Mouse (Mus musculus) adrenal gland, postnatal 4 days (tissue): ENCODE results near the gene Ffar2. TPM values are rescaled to one million over a fixed set of nuclear protein-coding genes. Genes with fewer than 3 reads are reported as not detected.
"Not testable (repeated sequence)": the region's sequence is repeated elsewhere in the genome, so short reads cannot be mapped to it uniquely, and the experiment has no call there.

Experiments used
- DNase-seq, 2 experiments: peaks; one replicate each; pipeline ENCODE4 v3.0.0; 2021 to 2022; ENCODE audit warnings: low spot score in 2 of 2, mixed read lengths in 2 of 2
- long read RNA-seq, 2 experiments: library from polyadenylated mRNA; stranded (forward); transcript quantifications; one replicate each; pipeline ENCODE4 v2.0.0; 2021
- total RNA-seq, 2 experiments: library from RNA; stranded (reverse); gene quantifications; 2 replicates each; pipeline ENCODE4 v1.2.3; 2021

Ffar2 gene
- 1 to 10 TPM; 2.7 to 2.9 TPM for total RNA-seq
- long read RNA-seq, experiment 1, partial matches to known transcripts = 0 of 1 reads
- long read RNA-seq, experiment 1, other reads (novel, unspliced or antisense) = 1 of 1 reads
- long read RNA-seq, experiment 2, partial matches to known transcripts = 0 of 1 reads
- long read RNA-seq, experiment 2, other reads (novel, unspliced or antisense) = 0 of 1 reads

DNA sequence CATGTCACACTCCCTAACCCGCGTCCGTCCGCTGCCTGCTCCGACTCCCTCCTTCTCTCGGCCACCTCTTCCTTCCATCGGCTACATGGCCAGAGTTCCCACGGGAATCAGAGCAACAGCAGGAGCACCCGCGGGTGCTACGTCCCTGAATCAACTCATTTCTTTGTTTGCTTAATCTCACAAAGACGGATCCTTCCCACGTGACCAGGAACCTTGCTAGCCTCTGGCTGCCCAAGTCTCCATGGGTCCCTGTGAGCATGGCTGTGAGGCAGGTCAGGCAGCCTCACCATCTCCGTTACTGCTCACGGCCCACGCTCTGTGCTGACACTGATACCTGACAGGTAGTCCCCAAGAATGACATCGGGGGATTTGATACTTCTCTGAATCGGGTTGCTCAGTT is at the start of gene Ffar2:
TSS of gene Ffar2 (minus strand) at position 101 of the 400 bp plus-strand sequence.
- DNase-seq = no peak

GRCm38 (mm10) chr7:30873083-30873482 is 49.5 kb upstream of the Ffar2 start:
- DNase-seq = peak; percentile 30 to 63

DNA sequence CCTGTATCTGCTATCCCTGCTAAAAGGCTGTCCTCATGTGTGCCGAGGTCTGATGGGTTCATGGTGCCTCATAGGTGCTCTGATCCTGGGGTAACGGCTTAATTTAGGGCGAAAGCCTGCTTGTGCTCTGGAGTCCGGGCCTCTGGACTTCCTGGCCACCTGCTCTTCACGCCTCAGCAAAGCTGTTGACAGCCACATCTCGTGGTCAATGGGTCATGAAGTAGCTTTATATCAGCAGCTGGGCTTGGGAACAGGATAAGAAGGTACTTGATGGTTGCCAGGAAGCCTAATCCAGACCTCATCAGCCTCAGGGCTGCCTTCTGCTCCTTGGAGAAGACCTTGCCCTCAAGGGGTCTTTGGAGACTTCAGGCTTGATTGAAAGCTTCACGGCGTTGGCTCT is 39.8 kb upstream of the Ffar2 start:
- DNase-seq = no peak

DNA sequence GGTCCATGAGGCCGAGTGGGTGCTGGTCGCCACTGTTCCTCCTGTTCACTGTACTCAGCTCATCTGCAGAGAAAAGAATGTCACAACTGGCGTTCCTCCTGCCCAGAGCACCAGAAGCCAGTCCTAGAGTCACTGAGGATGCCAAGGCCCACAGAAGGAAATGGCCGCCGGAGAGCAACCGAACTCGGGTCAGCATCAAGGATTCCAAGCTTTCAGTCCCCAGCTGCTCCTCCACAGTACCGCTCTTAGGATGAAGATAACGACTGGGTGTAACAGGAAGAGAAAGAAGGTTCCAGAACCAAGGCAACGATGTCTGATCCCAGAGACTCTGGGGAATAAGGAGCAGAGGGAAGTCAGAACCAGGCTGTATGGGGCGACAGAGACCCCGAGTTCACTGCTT is 37.9 kb upstream of the Ffar2 start, which contains the start of gene Ffar1:
TSS of gene Ffar1 (minus strand) at position 101 of the 400 bp plus-strand sequence.
- no peak for DNase-seq

- no peak for DNase-seq
These were observed 36.2 kb upstream of the Ffar2 start for GRCm38 (mm10) chr7:30859635-30860402.

- peak; percentile 29 to 63 for DNase-seq
These were observed 35.7 kb upstream of the Ffar2 start for GRCm38 (mm10) chr7:30859290-30859634.

GRCm38 (mm10) chr7:30857746-30858145 is 34.2 kb upstream of the Ffar2 start:
- DNase-seq = no peak

GRCm38 (mm10) chr7:30856078-30856477 is 32.5 kb upstream of the Ffar2 start, which contains the start of gene Ffar3:
Gene Ffar3, minus strand, starts transcription at chr7:30856178.
- no peak for DNase-seq

- DNase-seq = no peak
These were observed 27.8 kb upstream of the Ffar2 start for GRCm38 (mm10) chr7:30851421-30851820.

DNA sequence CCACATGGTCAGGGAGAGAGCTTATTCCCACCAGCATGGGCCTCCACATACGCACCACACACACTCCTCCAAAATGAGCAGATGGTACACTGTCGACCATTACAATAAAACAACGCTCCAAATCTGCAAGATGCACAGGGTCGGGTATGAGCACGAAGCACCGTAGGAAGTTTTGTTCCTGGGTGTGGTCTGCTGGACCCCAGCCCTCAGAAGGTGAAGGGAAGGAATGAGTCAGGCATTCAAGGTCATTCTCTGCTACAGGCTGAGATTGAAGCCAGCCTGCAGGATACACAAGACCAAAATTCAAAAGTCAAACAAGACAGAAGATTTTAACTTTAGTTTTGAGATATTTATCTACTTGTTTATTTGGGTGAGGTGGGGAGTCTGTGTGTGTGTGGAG is 24.4 kb upstream of the Ffar2 start:
- DNase-seq = no peak

DNA sequence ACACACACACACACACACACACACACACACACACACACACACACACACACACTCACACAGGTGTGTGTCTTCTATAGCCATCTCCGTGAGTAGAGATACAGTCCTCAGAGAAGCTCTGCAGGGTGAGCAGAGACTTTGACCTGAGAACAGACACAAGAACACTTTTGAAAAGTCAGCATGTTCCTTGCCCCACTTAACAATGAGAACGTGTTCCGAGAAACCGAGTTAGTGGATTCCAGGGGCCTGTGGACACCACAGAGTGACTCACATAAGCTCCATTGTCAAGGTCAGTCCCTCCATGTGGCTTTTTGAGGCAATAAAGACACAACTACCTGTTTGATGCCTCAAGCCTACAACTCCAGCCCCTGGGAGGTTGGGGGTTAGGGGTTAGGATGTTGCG is 23.8 kb upstream of the Ffar2 start:
- DNase-seq = no peak

GRCm38 (mm10) chr7:30846505-30847053 is 23.0 kb upstream of the Ffar2 start:
- DNase-seq = no peak

DNA sequence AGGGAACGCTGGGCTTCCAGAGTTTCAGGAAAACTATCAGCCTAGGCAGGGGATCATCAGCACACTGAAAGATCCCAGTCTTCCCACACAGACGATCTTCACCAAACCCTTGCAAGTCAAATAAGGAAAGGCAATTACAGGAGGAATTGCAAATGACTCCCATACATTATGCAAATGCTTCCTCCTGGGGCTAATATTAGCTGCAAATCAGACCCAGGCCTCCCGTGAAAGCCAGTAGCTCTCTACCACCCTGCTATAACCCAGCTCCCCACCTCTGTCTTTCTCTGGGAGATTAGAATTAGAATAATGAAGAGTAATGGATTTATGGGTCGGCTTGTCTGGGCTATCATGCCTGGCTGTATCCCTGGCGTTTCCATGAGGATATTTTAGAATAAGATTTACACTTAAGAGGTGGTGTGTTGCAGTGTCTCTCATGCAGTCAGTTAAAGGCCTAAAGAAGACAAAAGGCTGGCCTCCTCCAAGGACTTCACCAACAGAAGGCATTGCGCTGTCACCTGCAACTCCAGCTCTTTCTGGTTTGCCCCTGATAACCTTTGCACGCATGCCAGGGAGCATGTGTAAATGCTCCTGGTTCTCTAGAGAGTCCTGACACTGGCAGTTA is 21.2 kb upstream of the Ffar2 start:
- no peak for DNase-seq

- DNase-seq = no peak
These were observed 18.5 kb upstream of the Ffar2 start for GRCm38 (mm10) chr7:30842092-30842491.

GRCm38 (mm10) chr7:30841379-30841778 is 17.8 kb upstream of the Ffar2 start:
- DNase-seq = no peak

DNA sequence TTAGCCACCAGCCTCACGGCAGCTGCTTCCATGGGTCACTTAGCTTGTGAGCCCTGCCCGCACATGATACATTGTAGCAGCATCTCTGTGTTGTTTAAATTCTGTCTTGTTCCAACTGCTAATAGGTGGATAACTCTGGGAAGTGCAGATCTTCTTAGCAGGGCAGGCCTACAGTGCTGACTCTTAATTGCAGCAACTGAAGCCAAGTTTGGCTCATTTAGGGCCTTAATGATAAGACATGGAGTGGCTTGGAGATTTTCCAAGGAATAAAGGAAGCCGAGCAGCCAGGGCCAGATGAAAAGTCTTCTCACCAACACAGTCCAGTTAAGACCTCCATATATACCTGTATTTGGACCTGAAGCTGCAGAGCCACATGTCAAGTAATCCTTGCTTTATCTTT is 16.7 kb upstream of the Ffar2 start:
- no peak for DNase-seq

GRCm38 (mm10) chr7:30837277-30837676 is 13.7 kb upstream of the Ffar2 start:
- DNase-seq = no peak

- DNase-seq = not testable (repeated sequence)
These were observed 9.1 kb upstream of the Ffar2 start for GRCm38 (mm10) chr7:30832684-30833083.

DNA sequence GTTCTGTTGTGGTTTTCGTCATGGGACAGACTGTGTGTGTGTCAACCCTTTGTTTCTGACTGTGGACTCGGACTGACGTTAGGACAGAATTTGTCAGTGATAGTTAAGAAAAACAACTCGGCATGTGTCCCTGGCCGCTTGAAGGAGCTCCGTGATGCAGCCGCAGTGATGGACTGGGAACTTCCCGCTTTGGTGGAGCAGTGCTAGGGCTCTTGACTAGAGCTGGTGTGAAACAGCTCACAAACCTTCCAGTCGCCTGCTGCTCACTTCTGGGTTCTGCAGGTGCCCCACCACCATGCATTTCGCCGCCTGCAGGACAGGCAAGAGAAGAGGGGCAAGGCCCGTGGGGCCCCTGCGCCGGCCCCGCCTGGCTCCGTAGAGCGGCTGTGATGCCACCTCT is 8.7 kb upstream of the Ffar2 start:
- no peak for DNase-seq

- DNase-seq = no peak
These were observed 5.9 kb upstream of the Ffar2 start for GRCm38 (mm10) chr7:30829428-30829827.

DNA sequence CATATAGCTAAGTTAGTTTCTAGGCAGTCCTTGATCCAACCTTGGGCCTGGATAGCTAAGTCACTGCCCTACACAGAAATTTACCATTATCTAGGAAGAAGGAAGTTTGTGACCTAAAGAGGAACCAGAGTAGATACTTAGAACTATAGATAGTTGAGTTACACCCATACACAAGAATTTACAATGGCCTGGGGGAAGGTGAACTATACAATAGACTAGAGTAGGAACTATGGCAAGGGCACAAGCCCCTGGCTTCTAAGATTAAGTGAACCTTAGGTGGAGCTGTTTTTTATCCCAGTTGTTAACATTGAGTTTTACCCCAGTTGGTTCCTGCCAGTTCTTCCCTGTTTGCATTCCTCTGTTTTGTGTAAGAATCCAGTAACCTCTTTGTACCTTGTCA is 5.3 kb upstream of the Ffar2 start:
- not testable (repeated sequence) for DNase-seq

- no peak for DNase-seq
These were observed 3.1 kb upstream of the Ffar2 start for GRCm38 (mm10) chr7:30826660-30827059.
